Mouse (Mus musculus) kidney, postnatal 0 days (tissue): ENCODE measurements around the gene Kalrn. TPM values are rescaled to one million over a fixed set of nuclear protein-coding genes. Genes with fewer than 3 reads are reported as not detected.

Experiments used
- ATAC-seq: fragments of 200-750 bp; cut with Nextera tagmentation; replicated peaks from 2 replicates; pipeline ENCODE4 v1.8.0; 2017; ENCODE audit warnings: low read depth, moderate number of reproducible peaks, moderate TSS enrichment, moderate library complexity; ENCODE audit not compliant: low FRiP score
- DNase-seq: peaks from one replicate; pipeline ENCODE4 v3.0.0-alpha.2; 2016; ENCODE audit warnings: low spot score
- H3K27ac ChIP-seq: fragments of 300-500 bp; sonication (generic); 2 replicates; pipeline ENCODE4 v1.5.1; 2014; ENCODE audit warnings: mild to moderate bottlenecking
- H3K27me3 ChIP-seq: fragments of 300-500 bp; sonication (generic); 2 replicates; pipeline ENCODE4 v1.6.1; 2014; ENCODE audit warnings: low read length, mixed read lengths; ENCODE audit not compliant: insufficient read depth
- H3K36me3 ChIP-seq: fragments of 300-500 bp; sonication (generic); 2 replicates; pipeline ENCODE4 v1.6.1; 2014; ENCODE audit warnings: low read length, mixed read lengths; ENCODE audit not compliant: insufficient read depth
- H3K4me1 ChIP-seq: fragments of 300-500 bp; sonication (generic); replicated peaks from 2 replicates; pipeline ENCODE4 v1.6.1; 2014; ENCODE audit warnings: antibody characterized with exemption, low read length, mixed read lengths; ENCODE audit not compliant: insufficient read depth
- H3K4me2 ChIP-seq: fragments of 300-500 bp; sonication (generic); 2 replicates; pipeline ENCODE4 v1.6.1; 2014; ENCODE audit warnings: mild to moderate bottlenecking, low read length, moderate library complexity, mixed read lengths
- H3K4me3 ChIP-seq: fragments of 300-500 bp; sonication (generic); replicated peaks from 2 replicates; pipeline ENCODE4 v1.5.1; 2014; ENCODE audit warnings: low read depth, low read length
- H3K9ac ChIP-seq: fragments of 300-500 bp; sonication (generic); 2 replicates; pipeline ENCODE4 v1.6.1; 2014; ENCODE audit warnings: low read depth, low read length
- H3K9me3 ChIP-seq: fragments of 300-500 bp; sonication (generic); replicated peaks from 2 replicates; pipeline ENCODE4 v1.6.1; 2016; ENCODE audit warnings: low read length, inconsistent platforms, mixed read lengths
- CTCF ChIP-seq: IDR thresholded peaks from 2 replicates; pipeline ENCODE4 v1.5.1; 2016; ENCODE audit warnings: antibody characterized with exemption, low read depth, mild to moderate bottlenecking, moderate library complexity
- WGBS: fragments of 180-500 bp; shearing (Covaris S2); extraction: QIAGEN DNeasy Blood & Tissue Kit; methylation state at CpG from one replicate; pipeline ENCODE4 v1.1.7; 2014; 5-methylcytosine and 5-hydroxymethylcytosine counted together
- polyA plus RNA-seq: library from polyadenylated mRNA; unstranded; fragments of >200 nt; fragmentation: Nextera tagmentation; extraction: Ambion mirVana; gene quantifications from 2 replicates; pipeline ENCODE4 v1.2.1, GENCODE M21; 2015

Kalrn gene
- polyA plus RNA-seq, 1 experiment from 2014 or later, result 20.0 TPM

DNA sequence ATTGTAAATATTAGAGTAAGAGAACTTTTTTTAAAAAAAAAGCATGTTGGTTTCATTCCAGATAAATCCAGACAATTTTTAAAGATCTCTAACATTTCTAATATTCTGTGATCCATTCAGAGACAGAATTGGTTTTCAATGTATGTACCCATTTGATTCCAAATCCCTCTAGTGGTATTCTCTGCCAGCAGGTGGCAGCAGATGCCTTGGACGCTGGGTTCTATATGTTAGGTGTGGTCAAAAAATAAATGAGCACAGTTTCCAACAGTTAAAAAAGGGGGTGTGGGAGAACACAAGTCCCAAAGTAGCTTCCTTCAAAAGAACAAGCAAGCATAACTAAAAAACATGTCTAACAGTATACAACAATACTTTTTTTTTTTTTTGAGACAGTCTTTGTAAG is 41.8 kb downstream of the Kalrn start:
- no peak for ATAC-seq
- no peak overlapping the region for H3K4me2 ChIP-seq
- WGBS, result 3% methylated on average over 1 of the region's 1 CpGs

DNA sequence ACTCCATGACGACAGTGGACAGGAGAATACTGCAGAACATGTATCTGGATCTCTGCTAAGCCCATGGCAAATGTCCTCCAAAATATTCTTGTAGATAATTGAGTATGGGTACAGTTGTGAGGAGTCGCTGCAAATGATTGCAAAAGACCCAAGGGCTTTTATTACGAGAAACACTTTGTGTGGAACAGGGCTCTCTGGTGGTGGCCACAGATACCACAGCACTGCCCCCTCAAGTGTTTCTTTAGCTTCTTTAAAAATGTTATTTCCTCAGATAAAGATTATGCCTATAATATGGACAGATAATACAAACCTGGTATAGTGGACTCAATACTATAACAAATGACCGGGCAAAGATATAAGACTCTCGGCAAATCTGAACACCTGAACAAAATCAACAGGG is 43.3 kb downstream of the Kalrn start:
- Histone ChIP-seq H3K4me3 (no peak overlapping the region), H3K4me1 (0 out of 2 replicates have a peak, but pooled peaks cover 2% of the 10 kb centered on the region), H3K9ac (no peak overlapping the region), H3K27me3 (no peaks in the 10 kb centered on the region), H3K27ac (no peak overlapping the region), H3K9me3 (no peaks in the 10 kb centered on the region), H3K36me3 (no peaks in the 10 kb centered on the region), H3K4me2 (no peak overlapping the region)
- no peak for DNase-seq
- 91% methylated on average over 5 of the region's 5 CpGs for WGBS
- TF ChIP-seq CTCF, result peak; percentile 40; the same call in 1 of the 2 replicates
- no peak for ATAC-seq

More for the DNA sequence above, 41.8 kb downstream of the Kalrn start:
- H3K9ac ChIP-seq, result no peak overlapping the region
- peak; percentile 67 for DNase-seq
- peak; percentile 80 for TF ChIP-seq CTCF
- no peak overlapping the region for H3K27ac ChIP-seq
- H3K4me3 ChIP-seq, result no peak overlapping the region
- H3K27me3 ChIP-seq, result no peaks in the 10 kb centered on the region
- no peaks in the 10 kb centered on the region for H3K9me3 ChIP-seq
- H3K4me1 ChIP-seq, result no peaks in the 10 kb centered on the region
- H3K36me3 ChIP-seq, result no peaks in the 10 kb centered on the region

DNA sequence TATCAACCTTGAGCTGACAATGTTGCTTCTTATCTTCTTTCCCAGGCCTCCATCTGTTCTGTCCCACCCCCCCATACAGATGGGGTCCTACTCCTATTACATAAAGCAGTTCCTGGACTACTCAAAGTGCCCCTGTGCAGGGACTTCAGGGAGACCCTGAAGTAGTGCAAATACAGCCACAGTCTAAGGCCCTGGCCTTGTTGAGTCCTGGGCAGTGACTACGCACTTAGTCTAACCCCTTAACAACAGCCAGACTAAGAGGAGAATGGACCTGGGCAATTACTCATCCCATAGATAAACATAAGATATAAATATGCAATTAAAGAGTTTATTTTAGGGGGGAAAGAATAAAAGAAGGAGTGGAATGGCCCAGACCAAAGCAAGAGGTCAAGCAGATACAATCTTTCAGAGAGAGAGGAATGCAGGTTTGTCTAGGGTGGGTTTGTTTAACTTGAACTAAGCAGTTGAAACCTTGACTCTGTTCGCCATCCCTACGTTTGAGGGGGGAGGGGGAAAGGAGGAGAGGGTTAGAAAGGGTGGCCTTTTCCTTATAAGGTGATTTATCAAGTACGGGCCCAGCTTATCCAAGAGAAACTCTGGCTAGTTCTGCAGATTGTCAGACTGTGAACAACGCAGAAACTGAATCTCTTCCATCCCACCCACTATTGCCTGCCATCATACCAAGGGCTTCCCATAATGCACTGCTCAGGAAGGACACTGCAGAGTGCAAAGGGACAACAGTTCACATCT is 44.9 kb downstream of the Kalrn start:
- ATAC-seq (no peak), DNase-seq (no peak)
- H3K27me3 ChIP-seq, result no peaks in the 10 kb centered on the region
- no peaks in the 10 kb centered on the region for H3K9me3 ChIP-seq
- no peak for TF ChIP-seq CTCF
- no peak overlapping the region for H3K4me3 ChIP-seq
- no peaks in the 10 kb centered on the region for H3K36me3 ChIP-seq
- no peak overlapping the region for H3K27ac ChIP-seq
- WGBS, result 37% methylated on average over 5 of the region's 5 CpGs
- H3K4me2 ChIP-seq, result no peak overlapping the region
- H3K4me1 ChIP-seq, result 0 out of 2 replicates have a peak, but pooled peaks cover 2% of the 10 kb centered on the region
- H3K9ac ChIP-seq, result no peak overlapping the region

DNA sequence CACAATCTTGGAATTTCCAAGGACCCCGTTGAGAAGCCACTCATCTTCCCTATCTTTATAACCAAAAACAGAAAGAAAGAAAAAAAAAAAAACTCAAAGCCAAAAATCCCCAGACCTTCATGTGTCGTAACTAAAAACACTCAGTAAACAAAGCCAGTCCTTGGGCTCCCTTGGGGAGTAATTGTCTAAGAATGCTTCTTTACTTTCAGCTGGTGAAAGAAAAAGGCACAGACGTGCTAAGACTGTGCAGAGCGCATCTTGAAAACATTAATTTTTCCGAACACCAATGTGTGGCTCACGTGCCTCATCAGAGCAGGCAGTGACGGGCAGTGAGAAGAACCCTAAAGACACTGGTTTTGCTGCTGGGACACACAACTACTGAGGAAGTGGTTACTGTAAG is 47.0 kb downstream of the Kalrn start:
- WGBS, result 80% methylated on average over 7 of the region's 7 CpGs
- Histone ChIP-seq H3K4me3 (no peak overlapping the region), H3K36me3 (no peaks in the 10 kb centered on the region), H3K9ac (no peak overlapping the region), H3K4me1 (0 out of 2 replicates have a peak, but pooled peaks cover 2% of the 10 kb centered on the region), H3K9me3 (no peaks in the 10 kb centered on the region), H3K27ac (no peak overlapping the region), H3K27me3 (no peaks in the 10 kb centered on the region), H3K4me2 (no peak overlapping the region)
- DNase-seq, result no peak
- TF ChIP-seq CTCF, result no peak
- ATAC-seq, result no peak

DNA sequence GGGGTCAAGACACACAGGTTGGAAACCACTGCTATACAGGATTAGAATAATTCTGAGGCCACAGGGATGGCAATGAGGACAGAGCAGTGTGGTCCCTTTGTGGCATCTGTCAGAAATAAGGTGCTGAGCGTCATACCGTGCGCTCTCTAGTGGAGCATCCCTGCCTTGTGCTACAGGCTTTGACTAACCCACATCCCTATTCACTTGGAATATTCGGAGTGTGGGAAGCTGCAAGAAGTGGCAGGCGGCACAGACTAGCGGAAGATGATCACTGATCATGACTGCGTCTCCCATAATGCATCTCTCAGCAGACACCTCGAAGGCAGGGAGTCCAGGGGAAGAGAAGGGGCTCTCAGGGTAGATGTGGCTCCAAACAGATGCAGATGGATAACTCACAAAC is 47.5 kb downstream of the Kalrn start:
- WGBS, result 80% methylated on average over 8 of the region's 8 CpGs
- no peaks in the 10 kb centered on the region for H3K9me3 ChIP-seq
- no peak for DNase-seq
- no peaks in the 10 kb centered on the region for H3K36me3 ChIP-seq
- H3K4me2 ChIP-seq, result no peak overlapping the region
- peak; percentile 27; the same call in 1 of the 2 replicates for TF ChIP-seq CTCF
- no peaks in the 10 kb centered on the region for H3K27me3 ChIP-seq
- H3K9ac ChIP-seq, result no peak overlapping the region
- no peak for ATAC-seq
- 0 out of 2 replicates have a peak, but pooled peaks cover 2% of the 10 kb centered on the region for H3K4me1 ChIP-seq
- H3K4me3 ChIP-seq, result no peak overlapping the region
- H3K27ac ChIP-seq, result no peak overlapping the region

DNA sequence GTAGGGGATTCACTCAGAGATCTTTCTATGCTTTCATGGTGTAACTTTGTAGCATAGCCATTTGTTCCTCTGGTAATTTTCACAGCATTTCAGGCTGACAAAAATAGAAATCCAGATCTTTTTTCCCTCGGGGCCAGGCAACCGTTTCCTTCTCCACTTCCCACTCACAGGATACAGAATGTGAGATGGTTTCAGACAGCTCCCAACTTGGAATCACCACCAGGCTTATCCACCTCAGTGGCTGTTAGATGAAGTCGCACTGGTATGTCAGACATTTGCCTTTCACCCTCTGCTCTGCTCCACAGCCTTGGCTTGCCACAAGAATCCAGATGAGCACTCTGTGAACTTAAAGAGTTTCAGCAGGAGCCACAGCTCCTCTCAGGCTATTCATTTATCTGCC is 48.1 kb downstream of the Kalrn start:
- no peak overlapping the region for H3K27ac ChIP-seq

More for the DNA sequence above, 48.1 kb downstream of the Kalrn start:
- H3K4me3 ChIP-seq, result no peak overlapping the region
- whole genome bisulfite sequencing, result 33% methylated on average over 3 of the region's 3 CpGs
- ATAC-seq (no peak), DNase-seq (no peak)
- no peak overlapping the region for H3K4me2 ChIP-seq
- H3K9me3 ChIP-seq, result no peaks in the 10 kb centered on the region
- no peaks in the 10 kb centered on the region for H3K36me3 ChIP-seq
- no peak for TF ChIP-seq CTCF
- H3K4me1 ChIP-seq, result 0 out of 2 replicates have a peak, but pooled peaks cover 2% of the 10 kb centered on the region
- no peak overlapping the region for H3K9ac ChIP-seq
- no peaks in the 10 kb centered on the region for H3K27me3 ChIP-seq
